Mouse (Mus musculus) ES-E14 (cell line): ENCODE measurements at regions not wholly inside any gene's neighbourhood (a gene's known extent, or its start where the extent isn't known, plus 50 kb on each side); places are given as distances from the start of the nearest gene placed in this dataset.

Experiments
- CHD2 ChIP-seq: IDR thresholded peaks from 2 replicates; pipeline ENCODE4 v1.6.1; 2014; ENCODE audit warnings: mild to moderate bottlenecking, low read depth, low read length, inconsistent platforms
- HCFC1 ChIP-seq: IDR thresholded peaks from 2 replicates; pipeline ENCODE4 v1.6.1; 2012; ENCODE audit warnings: low read length, inconsistent platforms, borderline replicate concordance; ENCODE audit not compliant: insufficient read depth
- MAFK ChIP-seq: IDR thresholded peaks from 2 replicates; pipeline ENCODE4 v1.6.1; 2014; ENCODE audit warnings: mild to moderate bottlenecking, low read depth, low read length, inconsistent platforms; ENCODE audit not compliant: insufficient read depth
- ZC3H11A ChIP-seq: IDR thresholded peaks from 2 replicates; pipeline ENCODE4 v1.6.1; 2012; ENCODE audit warnings: low read depth, mild to moderate bottlenecking, inconsistent platforms, low read length, borderline replicate concordance
- ZNF384 ChIP-seq: IDR thresholded peaks from 2 replicates; pipeline ENCODE4 v1.6.1; 2012; ENCODE audit warnings: low read depth, low read length, inconsistent platforms

DNA sequence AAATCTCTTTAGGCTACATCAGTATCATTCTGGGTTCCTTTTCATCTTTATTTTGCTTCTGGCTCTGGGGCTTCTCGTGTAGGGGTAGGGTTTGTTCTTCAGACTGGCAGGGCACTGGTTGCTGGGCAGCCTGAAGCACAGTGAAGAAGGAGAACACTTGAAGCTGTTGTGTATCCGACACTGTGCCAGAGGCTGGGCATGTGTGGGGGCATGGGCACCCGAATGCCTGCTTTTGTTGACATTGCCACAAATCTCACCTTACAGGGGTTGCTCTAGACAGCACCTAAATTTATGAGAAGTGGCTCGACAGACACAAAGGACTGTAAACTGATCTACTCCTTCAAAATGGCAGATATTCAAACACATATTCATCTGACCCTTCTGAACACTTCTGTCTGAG is 376.0 kb downstream of the Cd109 start:
- no peak for TF ChIP-seq CHD2
- no peak for TF ChIP-seq ZNF384
- no peak for TF ChIP-seq MAFK
- no peak for TF ChIP-seq HCFC1
- no peak for TF ChIP-seq ZC3H11A
